Mouse (Mus musculus) liver, postnatal 0 days (tissue): ENCODE measurements around the gene Mphosph10.

ENCODE experiments used
- CTCF ChIP-seq: sonication (generic); IDR thresholded peaks from 2 replicates; pipeline ENCODE4 v1.5.1; 2016; ENCODE audit warnings: antibody characterized with exemption, low read depth
- EP300 ChIP-seq: IDR thresholded peaks from 2 replicates; pipeline ENCODE4 v1.6.1; 2016; ENCODE audit warnings: antibody characterized with exemption, low read depth, mild to moderate bottlenecking

DNA sequence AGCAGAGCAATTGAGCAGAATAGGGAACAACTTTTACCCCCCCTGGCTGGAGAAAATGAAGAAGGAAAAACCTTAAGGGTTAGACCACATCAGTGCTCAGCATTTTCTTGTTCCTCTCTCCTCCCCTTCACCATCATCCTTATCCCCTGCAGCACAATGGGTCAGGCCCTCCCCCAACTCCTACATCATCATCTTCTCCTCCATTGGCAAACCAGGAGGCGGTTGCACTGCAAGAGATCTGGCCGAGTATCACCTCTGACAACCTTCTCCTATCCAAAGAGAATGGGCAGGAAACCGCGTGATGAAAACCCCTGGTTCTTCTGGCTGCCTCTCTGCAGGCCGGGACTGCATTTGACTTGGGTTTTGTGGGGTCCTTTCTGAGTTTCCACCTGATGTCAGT is 35.4 kb downstream of the Mphosph10 start:
- no peak for TF ChIP-seq CTCF
- TF ChIP-seq EP300, result no peak
